Mouse (Mus musculus) layer of hippocampus, postnatal 36 days (tissue): ENCODE measurements around the gene Kdm7a. TPM values are rescaled to one million over a fixed set of nuclear protein-coding genes. Genes with fewer than 3 reads are reported as not detected.

Experiments used
- DNase-seq, 2 experiments: peaks; one replicate each; pipeline ENCODE4 v3.0.0; 2022
- total RNA-seq, 2 experiments: library from RNA; stranded (reverse); gene quantifications; 2 replicates each; pipeline ENCODE4 v1.2.3; 2021

Kdm7a gene
- 10 to 100 TPM; 57.2 to 64.2 TPM for total RNA-seq

- DNase-seq, result peak; percentile 85
These were observed at the start of gene Kdm7a for GRCm38 (mm10) chr6:39206581-39207461. Gene Kdm7a, minus strand, starts transcription at chr6:39206789.

- DNase-seq, result no peak
These were observed 48.7 kb upstream of the Kdm7a start for GRCm38 (mm10) chr6:39255271-39255670.

GRCm38 (mm10) chr6:39250055-39250454 is 43.5 kb upstream of the Kdm7a start:
- no peak for DNase-seq

GRCm38 (mm10) chr6:39249176-39249770 is 42.7 kb upstream of the Kdm7a start:
- DNase-seq, result no peak

GRCm38 (mm10) chr6:39244066-39244465 is 37.5 kb upstream of the Kdm7a start:
- DNase-seq, result no peak

- no peak for DNase-seq
These were observed 36.9 kb upstream of the Kdm7a start for GRCm38 (mm10) chr6:39243511-39243961.

- peak; percentile 52 for DNase-seq
These were observed 36.3 kb upstream of the Kdm7a start for GRCm38 (mm10) chr6:39242718-39243471.

- DNase-seq, result peak; percentile 59 to 62
These were observed 34.9 kb upstream of the Kdm7a start for GRCm38 (mm10) chr6:39241421-39241891.

GRCm38 (mm10) chr6:39240956-39241355 is 34.4 kb upstream of the Kdm7a start:
- no peak for DNase-seq

GRCm38 (mm10) chr6:39237887-39238286 is 31.3 kb upstream of the Kdm7a start:
- DNase-seq, result no peak

GRCm38 (mm10) chr6:39232617-39233016 is 26.0 kb upstream of the Kdm7a start:
- DNase-seq, result no peak

GRCm38 (mm10) chr6:39230664-39231063 is 24.1 kb upstream of the Kdm7a start:
- DNase-seq, result no peak

GRCm38 (mm10) chr6:39226610-39226955 is 20.0 kb upstream of the Kdm7a start:
- DNase-seq, result no peak

GRCm38 (mm10) chr6:39225876-39226609 is 19.5 kb upstream of the Kdm7a start:
- DNase-seq, result no peak

- no peak for DNase-seq
These were observed 16.8 kb upstream of the Kdm7a start for GRCm38 (mm10) chr6:39223328-39223885.

- DNase-seq, result no peak
These were observed 15.9 kb upstream of the Kdm7a start for GRCm38 (mm10) chr6:39222487-39222886.

GRCm38 (mm10) chr6:39217961-39218360 is 11.4 kb upstream of the Kdm7a start:
- DNase-seq, result no peak

GRCm38 (mm10) chr6:39217138-39217537 is 10.5 kb upstream of the Kdm7a start:
- DNase-seq, result no peak

- no peak for DNase-seq
These were observed 8.5 kb upstream of the Kdm7a start for GRCm38 (mm10) chr6:39214949-39215606.

- no peak for DNase-seq
These were observed 3.1 kb upstream of the Kdm7a start for GRCm38 (mm10) chr6:39209677-39210076.

- no peak for DNase-seq
These were observed 1.6 kb upstream of the Kdm7a start for GRCm38 (mm10) chr6:39208181-39208580.
